Mouse (Mus musculus) megakaryocyte, embryonic 14.5 days (primary cell): ENCODE measurements at regions not wholly inside any gene's neighbourhood (a gene's known extent, or its start where the extent isn't known, plus 50 kb on each side); places are given as distances from the start of the nearest gene placed in this dataset.

Source experiments
- FLI1 ChIP-seq: IDR thresholded peaks from 2 replicates; pipeline ENCODE4 v1.6.1; 2012; ENCODE audit warnings: low read length, inconsistent platforms, mixed read lengths
- GATA1 ChIP-seq: IDR thresholded peaks from 3 replicates; pipeline ENCODE4 v1.6.1; 2012; ENCODE audit warnings: mixed read lengths, low read length, inconsistent platforms, borderline replicate concordance

DNA sequence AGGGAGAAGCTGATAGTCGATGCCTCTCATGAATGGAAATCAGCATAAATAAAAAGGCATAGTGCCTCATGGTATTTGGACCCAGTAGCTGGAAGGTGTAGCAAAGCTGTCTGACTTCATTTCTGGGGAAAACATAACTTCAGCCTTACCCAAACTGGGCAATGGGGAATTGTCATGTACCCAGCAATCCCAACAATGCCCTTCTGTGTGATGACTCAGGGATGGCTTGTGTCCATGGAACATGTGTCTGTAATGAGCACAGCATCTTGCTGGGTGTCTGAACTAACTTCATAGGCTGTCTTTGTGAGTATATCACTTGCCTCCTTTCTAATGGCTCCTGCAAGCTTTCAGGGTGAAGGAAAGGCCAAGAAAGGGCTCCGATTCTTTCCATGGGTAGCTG lies 140.3 kb downstream of the Bod1 start:
- no peak for TF ChIP-seq GATA1
- no peak for TF ChIP-seq FLI1
